Mouse (Mus musculus) C2C12 (cell line): ENCODE results near the gene Hagh.

Experiments
- CEBPB ChIP-seq: IDR thresholded peaks from one replicate; pipeline ENCODE4 v1.6.1; 2011; ENCODE audit warnings: low read depth, mild to moderate bottlenecking, control low read depth, moderate library complexity
- CTCF ChIP-seq: IDR thresholded peaks from one replicate; pipeline ENCODE4 v1.5.1; 2011; ENCODE audit not compliant: control insufficient read depth, insufficient read depth, insufficient read length
- FOSL1 ChIP-seq: IDR thresholded peaks from one replicate; pipeline ENCODE4 v1.8.0; 2011; ENCODE audit warnings: mild to moderate bottlenecking, low read length; ENCODE audit not compliant: poor library complexity, insufficient read depth, severe bottlenecking
- MAX ChIP-seq: IDR thresholded peaks from one replicate; pipeline ENCODE4 v1.6.1; 2011; ENCODE audit warnings: mild to moderate bottlenecking, control low read depth
- MYOG ChIP-seq: IDR thresholded peaks from one replicate; pipeline ENCODE4 v1.6.1; 2011; ENCODE audit not compliant: control insufficient read depth, insufficient read length; ENCODE audit errors: extremely low read depth
- USF1 ChIP-seq: IDR thresholded peaks from one replicate; pipeline ENCODE4 v1.6.1; 2011; ENCODE audit warnings: low read depth, mild to moderate bottlenecking, control low read depth, moderate library complexity

DNA sequence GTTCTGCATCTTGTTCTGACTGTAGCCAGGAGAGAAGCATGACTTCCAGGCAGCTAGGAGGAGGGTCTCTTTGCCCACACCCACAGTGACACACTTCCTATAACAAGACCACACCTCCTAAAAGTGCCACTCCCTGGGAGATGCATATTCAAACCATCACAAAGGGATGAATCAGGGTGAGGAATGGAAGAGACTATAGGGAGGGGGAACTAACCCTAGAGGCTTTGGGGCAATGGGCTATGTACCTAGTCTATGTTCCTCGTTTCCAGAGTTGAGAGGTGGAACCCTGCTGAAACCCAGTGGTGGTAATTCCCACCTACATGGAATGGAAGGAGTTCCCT lies 34.4 kb downstream of the Hagh start:
- no peak for TF ChIP-seq MYOG
- no peak for TF ChIP-seq MAX
- TF ChIP-seq CTCF: no peak
- TF ChIP-seq USF1: no peak
- TF ChIP-seq CEBPB: no peak
- TF ChIP-seq FOSL1: no peak
